Mouse (Mus musculus): Measurements from ENCODE around the gene Nek1.

DNA sequence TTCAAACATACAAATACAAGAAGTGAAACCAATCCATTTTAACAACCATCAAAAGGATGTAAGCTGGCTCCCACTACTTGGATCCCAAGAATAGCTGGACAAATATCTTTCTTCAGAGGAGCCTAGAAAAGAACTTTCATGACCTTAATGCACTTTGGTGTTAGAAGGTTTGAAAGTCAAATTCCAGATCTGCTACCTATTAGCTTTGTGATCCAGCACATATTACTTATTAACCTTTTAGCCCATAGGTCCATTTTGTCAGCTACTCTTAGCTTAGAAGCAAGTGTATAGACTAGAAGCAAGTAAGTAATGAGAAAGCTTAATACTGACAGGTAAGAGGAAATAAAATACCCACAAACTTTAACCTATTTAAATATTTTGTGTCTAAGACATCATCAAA is 45.5 kb upstream of the Nek1 start:
- no peak for TF ChIP-seq GATA1 (IDR thresholded peaks at IDR 0.05; ENCODE audit: borderline replicate concordance, low read length)
- no peak for TF ChIP-seq FLI1 (IDR thresholded peaks at IDR 0.05; ENCODE audit: low read length)

Data from megakaryocyte, embryonic 14.5 days (primary cell).